Mouse (Mus musculus): ENCODE data around the gene Fstl4. TPM values are rescaled to one million over a fixed set of nuclear protein-coding genes. Genes with fewer than 3 reads are reported as not detected.

Gene Fstl4
- polyA plus RNA-seq, 1 experiment from 2014 or later: 0.64 TPM

DNA sequence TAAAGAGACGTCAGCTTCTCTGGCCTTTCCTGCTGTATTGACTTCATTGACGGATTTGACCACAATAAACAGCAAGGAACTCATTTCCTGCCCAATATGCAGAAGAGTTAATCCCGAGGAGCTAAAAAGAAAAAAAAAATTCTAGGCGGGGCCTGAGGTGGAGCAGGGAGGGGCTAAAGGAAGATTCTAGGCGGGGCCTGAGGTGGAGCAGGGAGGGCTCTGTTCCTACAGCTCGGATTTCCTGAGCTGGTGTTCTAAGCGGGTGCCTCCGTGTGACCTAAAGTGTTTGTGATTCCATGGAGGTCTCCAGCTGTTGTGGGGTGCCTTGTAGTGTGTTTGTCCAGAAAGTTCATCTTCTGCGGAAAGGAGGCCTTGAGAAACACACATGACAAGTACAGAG is 25.2 kb upstream of the Fstl4 start:
- Histone ChIP-seq H3K4me1 (ENCODE audit: control insufficient read depth, insufficient read depth, low read length) (no peaks in the 10 kb centered on the region), H3K27ac (ENCODE audit: low read depth, low read length) (no peak overlapping the region), H3K9ac (ENCODE audit: low read length) (no peak overlapping the region), H3K36me3 (ENCODE audit: control insufficient read depth, insufficient read depth, low read length) (no peaks in the 10 kb centered on the region), H3K27me3 (ENCODE audit: control insufficient read depth, insufficient read depth, low read length) (no peaks in the 10 kb centered on the region; the same call in 1 of the 2 replicates), H3K4me3 (ENCODE audit: low read depth, low read length) (no peak overlapping the region), H3K4me2 (no peak overlapping the region), H3K9me3 (ENCODE audit: control insufficient read depth, low read length) (no peaks in the 10 kb centered on the region)
- 16% methylated on average over 9 of the region's 9 CpGs for WGBS
- peak; percentile 82 for DNase-seq (ENCODE audit: low spot score, missing footprints)
- no peak for ATAC-seq (ENCODE audit: low FRiP score)

DNA sequence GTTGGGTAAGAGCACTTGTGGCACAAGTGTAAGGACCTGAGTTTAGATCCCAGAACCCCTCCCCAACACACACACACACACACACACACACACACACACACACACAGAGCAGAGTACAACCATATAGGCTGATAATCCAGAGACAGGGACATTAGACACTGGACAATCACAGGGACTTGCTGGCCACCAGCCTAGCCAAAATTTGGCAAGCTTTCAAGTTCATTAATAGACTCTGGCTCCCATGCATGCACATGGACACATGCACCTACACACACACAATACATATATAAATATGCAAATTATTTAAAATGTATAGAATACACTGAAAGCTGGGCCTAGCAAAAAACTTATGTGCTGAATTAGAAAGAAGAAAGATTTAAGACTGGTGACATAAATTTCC is 24.0 kb upstream of the Fstl4 start:
- Histone ChIP-seq H3K4me2 (no peak overlapping the region), H3K4me1 (ENCODE audit: control insufficient read depth, insufficient read depth, low read length) (no peaks in the 10 kb centered on the region), H3K9ac (ENCODE audit: low read length) (no peak overlapping the region), H3K36me3 (ENCODE audit: control insufficient read depth, insufficient read depth, low read length) (no peaks in the 10 kb centered on the region), H3K4me3 (ENCODE audit: low read depth, low read length) (no peak overlapping the region), H3K9me3 (ENCODE audit: control insufficient read depth, low read length) (no peaks in the 10 kb centered on the region), H3K27me3 (ENCODE audit: control insufficient read depth, insufficient read depth, low read length) (no peaks in the 10 kb centered on the region; the same call in 1 of the 2 replicates), H3K27ac (ENCODE audit: low read depth, low read length) (no peak overlapping the region)
- DNase-seq (ENCODE audit: low spot score, missing footprints): no peak
- ATAC-seq (ENCODE audit: low FRiP score): no peak

DNA sequence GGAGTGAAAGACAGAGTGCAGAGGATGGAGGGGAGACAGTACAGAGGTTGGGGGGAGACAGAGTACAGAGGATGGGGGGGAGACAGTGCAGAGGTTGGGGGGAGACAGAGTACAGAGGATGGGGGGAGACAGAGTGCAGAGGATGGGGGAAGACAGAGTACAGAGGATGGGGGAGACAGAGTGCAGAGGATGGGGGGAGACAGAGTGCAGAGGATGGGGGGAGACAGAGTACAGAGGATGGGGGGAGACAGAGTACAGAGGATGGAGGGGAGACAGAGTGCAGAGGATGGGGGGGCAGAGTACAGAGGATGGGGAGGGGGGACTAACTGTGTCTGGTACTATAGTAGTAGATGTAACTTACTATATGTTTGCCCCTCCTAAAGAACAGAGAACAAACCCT is 20.5 kb upstream of the Fstl4 start:
- DNase-seq (ENCODE audit: low spot score, missing footprints): peak; percentile 75
- Histone ChIP-seq H3K9me3 (ENCODE audit: control insufficient read depth, low read length) (no peaks in the 10 kb centered on the region), H3K4me1 (ENCODE audit: control insufficient read depth, insufficient read depth, low read length) (peaks cover 5% of the 10 kb centered on the region; the same call in 1 of the 2 replicates), H3K27me3 (ENCODE audit: control insufficient read depth, insufficient read depth, low read length) (no peaks in the 10 kb centered on the region; the same call in 1 of the 2 replicates), H3K4me3 (ENCODE audit: low read depth, low read length) (no peak overlapping the region), H3K36me3 (ENCODE audit: control insufficient read depth, insufficient read depth, low read length) (no peaks in the 10 kb centered on the region), H3K9ac (ENCODE audit: low read length) (no peak overlapping the region), H3K4me2 (no peak overlapping the region), H3K27ac (ENCODE audit: low read depth, low read length) (no peak overlapping the region)
- ATAC-seq (ENCODE audit: low FRiP score): no peak

DNA sequence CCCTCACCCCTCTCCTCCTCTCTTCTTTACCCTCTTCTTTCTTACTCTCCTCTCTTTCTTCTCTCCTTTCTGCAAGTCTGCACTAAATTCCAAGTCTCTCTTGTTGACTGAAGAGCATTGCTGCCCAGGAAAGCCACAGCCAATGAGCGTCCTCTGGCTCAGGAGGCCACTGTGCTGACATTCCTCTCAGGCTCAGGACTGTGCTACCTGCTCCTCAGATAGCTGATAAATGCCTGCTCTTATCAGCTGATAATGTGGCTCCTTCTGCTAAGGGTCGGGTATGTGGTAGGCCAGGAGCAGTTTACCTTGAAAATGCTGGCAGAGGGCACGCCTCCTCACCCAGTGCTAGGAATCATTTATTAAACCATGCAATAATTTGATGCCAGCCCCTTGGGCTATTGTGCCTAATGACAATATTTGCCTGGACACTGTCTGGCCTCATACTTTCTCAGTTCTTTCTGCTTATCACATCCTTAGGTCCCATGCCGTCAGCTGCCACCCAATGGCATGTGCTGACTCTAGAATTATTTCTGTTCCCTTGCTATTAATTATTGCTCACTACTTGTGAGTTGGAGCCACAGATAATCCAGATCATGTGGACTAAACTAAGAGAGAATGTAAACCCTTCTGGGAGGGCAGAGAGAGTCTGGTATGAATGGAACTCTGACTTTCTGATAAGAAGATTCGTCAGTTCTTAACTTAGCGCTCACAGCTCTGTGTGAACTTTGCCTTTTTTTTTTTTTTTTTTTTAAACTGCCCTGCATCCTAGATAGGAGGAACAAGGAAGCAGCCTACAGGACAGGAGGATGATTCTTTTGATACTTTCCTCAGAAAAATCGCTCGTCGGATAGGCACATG is 19.6 kb upstream of the Fstl4 start:
- no peaks in the 10 kb centered on the region; the same call in 1 of the 2 replicates for H3K27me3 ChIP-seq (ENCODE audit: control insufficient read depth, insufficient read depth, low read length)
- no peak overlapping the region for H3K27ac ChIP-seq (ENCODE audit: low read depth, low read length)
- H3K9ac ChIP-seq (ENCODE audit: low read length): no peak overlapping the region
- H3K4me2 ChIP-seq: no peak overlapping the region
- H3K9me3 ChIP-seq (ENCODE audit: control insufficient read depth, low read length): no peaks in the 10 kb centered on the region
- no peak overlapping the region for H3K4me3 ChIP-seq (ENCODE audit: low read depth, low read length)
- ATAC-seq (ENCODE audit: low FRiP score) (no peak), DNase-seq (ENCODE audit: low spot score, missing footprints) (peak; percentile 54)
- WGBS: 66% methylated on average over 9 of the region's 9 CpGs
- H3K36me3 ChIP-seq (ENCODE audit: control insufficient read depth, insufficient read depth, low read length): no peaks in the 10 kb centered on the region
- peaks cover 5% of the 10 kb centered on the region; the same call in 1 of the 2 replicates for H3K4me1 ChIP-seq (ENCODE audit: control insufficient read depth, insufficient read depth, low read length)

DNA sequence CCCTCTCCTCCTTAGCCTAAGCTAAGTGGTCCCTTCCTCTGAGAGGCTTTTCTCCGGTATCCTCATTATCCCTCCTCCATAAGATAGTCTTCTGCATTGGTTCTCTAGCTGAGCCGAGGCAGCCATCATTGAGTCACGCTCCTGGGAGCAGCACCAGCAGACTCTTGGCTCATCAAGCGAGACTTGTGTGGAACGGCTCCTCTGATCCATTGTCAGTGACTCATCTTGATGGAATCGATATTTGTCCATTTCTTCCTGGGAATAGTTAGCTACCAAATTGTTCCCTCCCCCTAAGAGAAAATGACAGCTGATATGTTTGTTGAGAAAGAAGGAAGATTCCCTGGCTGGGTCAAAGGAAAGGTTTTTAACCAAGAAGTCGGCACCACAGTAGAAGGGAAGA is 17.2 kb upstream of the Fstl4 start:
- no peaks in the 10 kb centered on the region; the same call in 1 of the 2 replicates for H3K27me3 ChIP-seq (ENCODE audit: control insufficient read depth, insufficient read depth, low read length)

DNA sequence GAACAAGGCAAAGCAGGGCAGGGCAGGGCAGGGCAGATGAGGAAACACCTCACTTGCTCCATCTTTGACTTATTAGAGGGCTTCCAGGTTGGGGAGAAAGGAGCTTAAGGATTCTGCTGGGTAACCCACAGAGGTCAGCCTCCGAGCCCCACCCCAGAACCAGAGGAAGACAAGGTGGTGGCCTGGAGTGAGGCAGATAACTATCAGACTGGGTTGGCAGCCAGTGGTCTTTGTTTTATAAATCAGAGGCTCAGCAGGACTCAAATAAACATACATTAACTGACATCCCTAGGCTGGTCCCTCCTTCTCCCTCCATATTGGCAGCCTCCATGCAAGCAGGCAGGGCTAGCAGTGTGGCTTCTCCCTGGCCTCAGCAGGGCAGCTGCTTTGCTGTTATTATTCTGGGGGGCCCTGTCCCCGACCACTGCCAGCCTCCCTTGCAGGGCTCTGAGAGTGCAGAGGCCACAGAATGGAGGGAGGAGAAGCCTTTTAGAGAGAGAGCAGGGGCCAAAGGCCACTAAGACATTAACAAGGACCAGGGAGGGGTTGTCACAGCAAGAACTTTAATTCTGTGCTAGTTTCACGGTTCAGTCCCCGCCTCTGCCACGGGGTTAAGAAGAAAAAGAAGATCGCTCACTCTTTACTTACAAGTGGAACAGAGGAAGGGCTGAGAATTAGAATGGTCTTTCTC is 16.5 kb upstream of the Fstl4 start:
- Histone ChIP-seq H3K36me3 (ENCODE audit: control insufficient read depth, insufficient read depth, low read length) (no peaks in the 10 kb centered on the region), H3K9me3 (ENCODE audit: control insufficient read depth, low read length) (no peaks in the 10 kb centered on the region), H3K27me3 (ENCODE audit: control insufficient read depth, insufficient read depth, low read length) (no peaks in the 10 kb centered on the region; the same call in 1 of the 2 replicates), H3K4me1 (ENCODE audit: control insufficient read depth, insufficient read depth, low read length) (peaks cover 5% of the 10 kb centered on the region; the same call in 1 of the 2 replicates), H3K4me2 (no peak overlapping the region), H3K27ac (ENCODE audit: low read depth, low read length) (no peak overlapping the region), H3K4me3 (ENCODE audit: low read depth, low read length) (no peak overlapping the region), H3K9ac (ENCODE audit: low read length) (no peak overlapping the region)
- ATAC-seq (ENCODE audit: low FRiP score): no peak
- DNase-seq (ENCODE audit: low spot score, missing footprints): peak; percentile 86
- 4% methylated on average over 6 of the region's 6 CpGs for WGBS

More for the DNA sequence above, 17.2 kb upstream of the Fstl4 start:
- ATAC-seq (ENCODE audit: low FRiP score): no peak
- H3K9ac ChIP-seq (ENCODE audit: low read length): no peak overlapping the region
- no peak overlapping the region for H3K4me3 ChIP-seq (ENCODE audit: low read depth, low read length)
- H3K4me2 ChIP-seq: no peak overlapping the region
- no peak overlapping the region for H3K27ac ChIP-seq (ENCODE audit: low read depth, low read length)
- no peak for DNase-seq (ENCODE audit: low spot score, missing footprints)
- no peaks in the 10 kb centered on the region for H3K36me3 ChIP-seq (ENCODE audit: control insufficient read depth, insufficient read depth, low read length)
- 80% methylated on average over 7 of the region's 7 CpGs for WGBS
- H3K9me3 ChIP-seq (ENCODE audit: control insufficient read depth, low read length): no peaks in the 10 kb centered on the region
- peaks cover 5% of the 10 kb centered on the region; the same call in 1 of the 2 replicates for H3K4me1 ChIP-seq (ENCODE audit: control insufficient read depth, insufficient read depth, low read length)

DNA sequence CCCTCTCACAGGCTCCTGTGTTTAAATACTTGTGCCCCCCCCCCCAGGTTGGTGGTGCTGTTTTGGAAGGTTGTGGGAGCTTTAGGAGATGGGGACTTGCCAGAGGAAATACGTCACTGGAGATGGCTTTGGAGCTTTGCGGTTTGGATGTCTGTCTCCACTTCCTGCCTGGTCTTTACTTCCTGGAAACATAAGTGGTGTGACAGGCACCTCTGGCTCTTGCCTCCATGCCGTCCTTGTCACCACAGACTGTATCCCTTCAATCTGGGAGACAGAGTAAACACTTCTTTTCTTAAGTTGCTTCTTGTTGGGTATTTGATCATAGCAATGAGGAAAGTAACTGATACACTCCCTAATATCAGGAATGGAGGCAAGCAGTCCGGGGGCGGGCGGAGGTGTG is 14.4 kb upstream of the Fstl4 start:
- WGBS: 92% methylated on average over 6 of the region's 6 CpGs
- H3K27me3 ChIP-seq (ENCODE audit: control insufficient read depth, insufficient read depth, low read length): no peaks in the 10 kb centered on the region; the same call in 1 of the 2 replicates

DNA sequence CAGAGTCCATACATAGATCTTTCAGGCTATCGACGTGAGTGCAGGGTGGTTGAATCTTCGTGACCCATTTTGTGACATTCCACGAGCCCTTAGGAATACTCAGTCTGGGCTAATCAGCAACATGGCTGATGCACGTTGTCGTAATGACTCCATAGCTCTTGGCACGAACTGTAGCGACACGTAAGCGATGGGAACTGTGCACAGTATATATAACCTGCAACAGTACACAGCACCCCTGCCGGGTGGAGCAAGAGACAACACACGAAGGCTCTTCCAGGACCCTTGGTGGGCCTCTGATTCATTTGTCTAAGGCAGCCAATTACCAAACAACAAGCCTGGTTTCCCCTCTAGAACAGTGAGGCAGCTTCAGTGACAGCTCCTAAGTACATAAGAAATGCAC is 11.9 kb upstream of the Fstl4 start:
- DNase-seq (ENCODE audit: low spot score, missing footprints) (peak; percentile 67), ATAC-seq (ENCODE audit: low FRiP score) (no peak)
- no peak overlapping the region for H3K4me3 ChIP-seq (ENCODE audit: low read depth, low read length)
- WGBS: 91% methylated on average over 12 of the region's 12 CpGs
- no peak overlapping the region for H3K9ac ChIP-seq (ENCODE audit: low read length)
- no peak overlapping the region for H3K27ac ChIP-seq (ENCODE audit: low read depth, low read length)
- no peaks in the 10 kb centered on the region; the same call in 1 of the 2 replicates for H3K27me3 ChIP-seq (ENCODE audit: control insufficient read depth, insufficient read depth, low read length)
- H3K9me3 ChIP-seq (ENCODE audit: control insufficient read depth, low read length): no peaks in the 10 kb centered on the region
- no peak overlapping the region for H3K4me2 ChIP-seq
- no peaks in the 10 kb centered on the region for H3K36me3 ChIP-seq (ENCODE audit: control insufficient read depth, insufficient read depth, low read length)
- H3K4me1 ChIP-seq (ENCODE audit: control insufficient read depth, insufficient read depth, low read length): peaks cover 5% of the 10 kb centered on the region; the same call in 1 of the 2 replicates

More for the DNA sequence above, 14.4 kb upstream of the Fstl4 start:
- Histone ChIP-seq H3K9ac (ENCODE audit: low read length) (no peak overlapping the region), H3K4me1 (ENCODE audit: control insufficient read depth, insufficient read depth, low read length) (peaks cover 5% of the 10 kb centered on the region; the same call in 1 of the 2 replicates), H3K4me2 (no peak overlapping the region), H3K27ac (ENCODE audit: low read depth, low read length) (no peak overlapping the region), H3K9me3 (ENCODE audit: control insufficient read depth, low read length) (no peaks in the 10 kb centered on the region), H3K4me3 (ENCODE audit: low read depth, low read length) (no peak overlapping the region), H3K36me3 (ENCODE audit: control insufficient read depth, insufficient read depth, low read length) (no peaks in the 10 kb centered on the region)
- ATAC-seq (ENCODE audit: low FRiP score) (no peak), DNase-seq (ENCODE audit: low spot score, missing footprints) (peak; percentile 66)

DNA sequence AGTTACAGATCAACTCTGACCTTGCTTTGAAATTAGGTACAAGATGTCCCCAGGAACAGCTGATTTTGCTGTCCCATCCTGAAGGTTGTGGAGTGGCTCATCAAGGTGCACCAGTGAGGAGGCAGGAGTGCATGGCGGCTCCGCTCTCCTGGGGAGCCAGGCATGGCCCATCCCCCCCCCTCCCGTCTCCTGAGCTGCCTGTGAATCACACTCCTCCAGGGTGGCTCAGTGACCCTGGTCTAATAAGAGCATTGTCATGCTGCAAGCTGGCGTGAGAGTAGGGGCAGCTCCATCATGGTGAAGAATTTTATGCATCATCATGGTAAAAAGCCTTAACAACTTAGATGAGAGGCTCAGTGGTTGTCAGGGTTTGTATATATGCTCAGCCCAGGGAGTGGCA is 11.2 kb upstream of the Fstl4 start:
- Histone ChIP-seq H3K27me3 (ENCODE audit: control insufficient read depth, insufficient read depth, low read length) (no peaks in the 10 kb centered on the region; the same call in 1 of the 2 replicates), H3K4me1 (ENCODE audit: control insufficient read depth, insufficient read depth, low read length) (no peaks in the 10 kb centered on the region; the same call in 1 of the 2 replicates), H3K27ac (ENCODE audit: low read depth, low read length) (no peak overlapping the region), H3K4me3 (ENCODE audit: low read depth, low read length) (no peak overlapping the region), H3K9ac (ENCODE audit: low read length) (no peak overlapping the region), H3K36me3 (ENCODE audit: control insufficient read depth, insufficient read depth, low read length) (no peaks in the 10 kb centered on the region), H3K9me3 (ENCODE audit: control insufficient read depth, low read length) (no peaks in the 10 kb centered on the region), H3K4me2 (no peak overlapping the region)
- DNase-seq (ENCODE audit: low spot score, missing footprints): peak; percentile 81
- ATAC-seq (ENCODE audit: low FRiP score): 0 out of 2 replicates have a peak, but pooled peaks have one; percentile 30
- WGBS: 42% methylated on average over 4 of the region's 4 CpGs

Data from midbrain, embryonic 11.5 days (tissue).